Mouse (Mus musculus) activated CD4-positive, CD25-positive, alpha-beta regulatory T cell (primary cell): ENCODE measurements around the gene Rhpn2. TPM values are rescaled to one million over a fixed set of nuclear protein-coding genes. Genes with fewer than 3 reads are reported as not detected.

Experiments
- polyA plus RNA-seq, 2 experiments: library from polyadenylated mRNA; unstranded; fragments of 100-300 nt; shearing (Covaris generic); gene quantifications; one replicate each; pipeline ENCODE4 v1.2.1; 2017

The Rhpn2 gene
- under 1 TPM; 0.05 to 0.14 TPM for polyA plus RNA-seq

DNA sequence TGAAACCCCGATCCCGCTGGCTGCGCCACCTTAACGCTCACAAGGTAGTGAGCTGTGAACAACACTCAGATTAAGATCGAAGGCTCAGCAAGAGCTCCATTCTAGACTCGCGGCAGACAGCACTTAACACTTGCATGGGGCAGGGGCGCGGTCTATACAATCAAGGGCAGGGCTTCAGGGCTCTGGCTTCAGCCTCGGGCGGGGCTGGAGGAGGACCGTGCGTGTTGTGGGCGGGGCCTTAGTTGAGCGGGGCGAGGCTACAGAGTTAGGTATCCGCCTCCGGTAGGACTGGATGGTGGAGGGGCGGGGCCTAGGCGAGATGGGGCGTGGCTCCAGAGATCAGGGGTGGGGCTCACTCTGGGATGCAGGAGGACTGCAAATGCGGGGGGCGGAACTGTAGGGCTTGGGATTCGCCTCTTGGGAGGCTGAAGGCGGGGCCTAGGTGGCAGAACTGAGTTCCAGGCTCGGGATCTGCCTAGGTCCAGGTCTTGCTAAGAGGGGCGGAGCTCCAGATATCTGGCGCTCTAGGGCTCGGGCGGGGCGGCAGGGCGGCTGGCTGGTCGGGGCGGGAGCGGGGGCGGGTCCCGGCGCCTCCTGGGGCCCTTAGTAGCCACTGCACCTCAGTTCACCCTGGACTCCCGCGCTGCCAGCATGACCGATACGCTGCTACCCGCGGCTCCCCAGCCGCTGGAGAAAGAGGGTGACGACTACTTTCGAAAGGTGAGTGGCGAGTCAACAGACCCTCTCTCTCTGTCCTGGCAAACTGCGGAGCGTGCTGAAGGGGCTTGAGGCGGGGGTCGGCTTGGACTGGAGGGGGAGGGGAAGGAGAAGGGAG is at the start of gene Rhpn2:
TSS of gene Rhpn2 (plus strand) at position 479 of the 835 bp plus-strand sequence.

DNA sequence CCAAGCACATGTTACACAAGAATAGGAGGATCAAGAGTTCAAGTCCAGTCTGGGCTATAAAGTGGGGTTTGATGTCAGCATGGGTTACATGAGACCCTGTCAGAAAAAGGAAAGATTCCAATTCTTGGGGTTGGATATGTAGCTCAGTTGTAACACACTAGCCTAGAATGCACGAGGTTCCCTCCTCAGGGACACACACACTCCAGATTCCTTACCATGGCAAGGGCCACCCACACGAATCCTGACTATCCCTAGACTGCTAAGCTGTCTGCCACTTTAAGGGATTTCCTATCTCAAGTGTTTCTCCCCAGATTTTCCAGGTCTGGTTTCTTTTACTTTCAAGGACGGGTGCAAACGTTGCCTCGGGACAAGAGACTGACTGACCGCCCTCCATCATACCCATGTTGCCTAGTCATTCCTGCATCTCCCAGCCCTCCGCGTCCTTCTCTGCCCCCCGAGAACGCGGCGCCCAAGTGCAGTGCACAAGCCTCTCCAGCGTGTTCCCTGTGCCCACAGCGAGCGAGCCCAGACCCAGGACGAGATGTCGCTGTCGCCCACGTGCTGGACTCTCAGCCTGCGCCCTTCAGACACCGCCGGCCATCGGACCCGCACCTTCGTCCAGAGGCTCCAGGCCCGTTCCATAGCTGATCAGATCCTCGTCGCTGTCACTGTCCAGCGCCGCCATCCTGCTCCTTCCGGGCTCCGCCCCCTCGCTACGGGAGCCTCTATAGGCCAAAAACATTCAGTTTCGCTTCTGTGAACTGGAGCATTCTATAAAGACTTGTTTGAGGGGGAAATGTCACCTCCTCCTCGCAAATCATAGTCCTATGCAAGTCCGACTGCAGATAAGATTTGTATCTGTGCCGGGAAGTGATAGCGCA is 16.0 kb upstream of the Rhpn2 start, which contains the start of gene Gpatch1:
TSS of gene Gpatch1 (minus strand) at position 712 of the 881 bp plus-strand sequence.

GRCm38 (mm10) chr7:35396542-35397168 is 62.7 kb downstream of the Rhpn2 start, which contains the start of the genes Faap24 and Cep89:
Gene Faap24, minus strand, starts transcription at chr7:35396836.
Gene Cep89, plus strand, starts transcription at chr7:35397035.

Other genes with a start within 250 kb of the Rhpn2 start
- 1 to 10 TPM; 1.7 to 2.5 TPM for gene Cebpa, start 214.9 kb upstream of the Rhpn2 start, polyA plus RNA-seq
- 1 to 10 TPM in 1 of 2 experiments, under 1 TPM in 1; 0.94 to 2.0 TPM for gene Slc7a10, start 147.8 kb upstream of the Rhpn2 start, polyA plus RNA-seq
- under 1 TPM; 0.12 to 0.31 TPM for gene Lrp3, start 118.7 kb upstream of the Rhpn2 start, polyA plus RNA-seq
- 10 to 100 TPM; 14.8 to 15.7 TPM for gene Gpatch1, start 15.7 kb upstream of the Rhpn2 start, polyA plus RNA-seq
- 10 to 100 TPM; 24.0 to 29.1 TPM for gene Faap24, start 62.7 kb downstream of the Rhpn2 start, polyA plus RNA-seq
- 10 to 100 TPM; 10.2 to 10.9 TPM for gene Cep89, start 62.9 kb downstream of the Rhpn2 start, polyA plus RNA-seq
- gene Slc7a9, start 114.6 kb downstream of the Rhpn2 start, polyA plus RNA-seq, result not detected
- gene Tdrd12, start 203.6 kb downstream of the Rhpn2 start, polyA plus RNA-seq, result under 1 TPM in 1 of 2 experiments, not detected in 1; 0.12 TPM
- 10 to 100 TPM; 54.5 to 73.9 TPM for gene Nudt19, start 222.1 kb downstream of the Rhpn2 start, polyA plus RNA-seq